Mouse (Mus musculus) spleen, adult 12 weeks (tissue): ENCODE data around the gene Gzf1.

Experiments
- DNase-seq: peaks from one replicate; pipeline ENCODE4 v3.0.0; 2022; ENCODE audit warnings: low spot score

Gzf1 gene

DNA sequence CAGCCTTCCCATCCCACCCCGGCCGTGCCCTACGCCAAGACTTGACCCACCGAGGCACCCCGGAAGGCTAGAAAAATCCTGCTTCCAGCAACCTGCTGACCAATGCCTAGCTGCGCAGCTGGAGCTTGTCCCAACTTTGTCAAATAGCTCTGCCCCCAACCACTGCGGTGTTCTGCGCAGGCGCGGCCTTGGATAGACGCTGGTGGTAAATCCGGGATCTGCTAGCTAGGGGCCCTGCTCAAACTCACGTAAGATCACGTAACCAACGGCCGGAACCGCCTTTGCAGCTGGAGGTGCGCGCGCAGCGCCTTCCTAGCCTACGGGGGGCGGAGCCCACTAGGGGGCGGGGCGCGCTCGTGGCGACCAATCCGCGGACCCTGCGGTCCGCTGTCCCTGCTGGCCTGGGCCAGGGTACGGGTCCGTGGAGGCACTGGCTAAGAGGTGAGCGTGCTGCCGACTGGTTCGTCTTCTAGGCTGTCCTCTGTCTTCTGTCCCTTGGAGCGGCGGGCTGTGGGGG is at the start of gene Gzf1:
Gene Gzf1 (plus strand): TSS at position 249 of the 517 bp plus-strand sequence.
- peak; percentile 96 for DNase-seq

DNA sequence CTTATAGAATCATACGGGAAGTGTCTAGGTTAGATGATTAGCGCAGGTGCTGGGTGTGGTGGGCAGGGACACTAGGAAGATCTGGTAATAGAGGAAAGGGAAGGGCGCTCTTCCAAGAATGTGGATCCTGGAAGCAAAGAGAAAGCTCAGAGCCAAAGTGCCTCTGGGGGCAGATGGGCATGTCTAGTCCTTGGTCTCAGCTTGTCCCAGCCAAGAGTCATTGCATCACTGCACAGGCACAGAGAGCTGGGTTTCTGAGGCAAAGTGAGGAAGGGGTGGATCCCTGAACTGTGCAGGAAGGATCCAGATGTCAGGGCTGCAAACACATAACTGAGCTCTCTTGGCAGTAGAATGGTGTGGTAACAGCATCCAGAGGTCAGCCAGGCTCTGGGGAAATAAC is 49.2 kb upstream of the Gzf1 start:
- no peak for DNase-seq

DNA sequence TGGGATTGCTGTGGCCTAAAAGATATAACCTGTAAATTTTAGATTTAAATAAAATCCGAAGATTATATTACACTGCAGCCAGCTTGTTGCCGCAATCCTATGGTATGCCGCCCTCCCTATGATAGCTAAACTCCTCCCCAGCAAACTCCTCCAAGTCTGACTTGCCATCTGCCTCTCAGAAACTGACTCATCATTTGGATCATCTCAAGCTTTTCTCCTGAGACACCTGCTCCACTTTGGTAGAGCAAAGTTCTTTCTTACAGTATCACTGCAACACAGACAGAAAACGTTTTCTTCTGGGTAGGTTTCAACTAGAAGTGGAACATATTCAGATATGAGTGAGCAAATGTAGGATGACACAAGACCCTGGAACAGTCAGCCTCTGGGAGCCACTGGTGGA is 46.4 kb upstream of the Gzf1 start:
- no peak for DNase-seq

DNA sequence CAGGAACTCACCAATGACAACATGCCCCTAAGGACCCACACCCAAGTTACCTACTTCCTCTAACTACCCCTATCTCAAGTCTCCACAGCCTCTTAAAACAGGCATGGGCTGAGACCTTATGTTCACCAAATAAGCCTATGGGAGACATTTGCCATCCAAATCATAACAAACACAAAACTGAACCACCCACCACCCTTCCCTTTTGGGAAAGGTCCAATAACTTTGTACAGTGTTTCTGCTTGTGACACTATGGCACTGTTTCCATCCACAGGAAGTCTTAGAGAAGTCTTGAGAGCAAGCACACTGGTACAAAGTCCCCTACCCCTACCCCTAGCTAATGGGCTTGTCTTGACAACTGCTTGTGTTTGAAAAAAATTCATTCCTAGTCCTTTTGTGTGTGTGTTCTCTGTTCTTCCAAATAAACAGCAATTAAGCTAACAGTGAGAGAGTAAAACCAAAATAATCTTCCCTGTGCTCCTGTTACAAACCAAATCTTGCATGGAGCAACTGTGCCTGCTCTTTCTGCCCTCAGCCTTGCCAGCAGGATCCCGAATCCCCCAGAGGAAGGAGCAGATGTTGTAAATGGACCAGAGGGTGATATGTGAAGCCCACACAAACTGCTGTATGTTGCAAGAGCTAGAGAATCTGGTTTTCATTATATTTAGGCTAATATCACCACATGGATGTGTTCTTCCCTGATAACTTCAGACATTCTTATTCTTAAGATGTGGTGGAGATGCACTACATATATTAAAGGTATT is 38.0 kb upstream of the Gzf1 start:
- no peak for DNase-seq

DNA sequence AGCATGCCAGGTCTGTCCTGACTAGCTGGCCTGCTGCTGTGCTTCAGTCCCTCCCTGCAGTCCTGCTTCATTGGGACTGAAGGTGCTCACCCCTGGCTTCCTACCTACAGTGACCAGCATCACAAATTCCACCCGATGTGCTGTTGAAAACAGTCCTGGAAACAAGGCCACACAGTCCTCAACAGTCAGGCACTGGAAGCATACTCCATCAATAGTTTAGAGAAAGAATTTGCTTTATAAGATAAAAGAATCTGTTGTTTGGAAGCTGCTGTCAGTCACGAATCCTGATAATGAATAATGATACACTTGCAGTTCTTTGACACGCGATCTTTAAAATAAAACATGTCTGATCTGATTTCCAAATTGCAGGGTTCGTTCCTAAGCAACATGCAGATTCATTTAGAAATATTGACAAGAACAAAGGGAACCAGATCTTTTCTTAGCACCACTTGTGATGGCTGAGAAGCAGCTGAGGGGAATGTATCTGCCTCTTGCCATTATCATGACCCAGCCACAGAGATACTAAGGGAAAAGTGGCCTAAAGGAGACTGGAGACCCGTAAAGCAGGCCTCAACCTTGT is 36.3 kb upstream of the Gzf1 start:
- no peak for DNase-seq

DNA sequence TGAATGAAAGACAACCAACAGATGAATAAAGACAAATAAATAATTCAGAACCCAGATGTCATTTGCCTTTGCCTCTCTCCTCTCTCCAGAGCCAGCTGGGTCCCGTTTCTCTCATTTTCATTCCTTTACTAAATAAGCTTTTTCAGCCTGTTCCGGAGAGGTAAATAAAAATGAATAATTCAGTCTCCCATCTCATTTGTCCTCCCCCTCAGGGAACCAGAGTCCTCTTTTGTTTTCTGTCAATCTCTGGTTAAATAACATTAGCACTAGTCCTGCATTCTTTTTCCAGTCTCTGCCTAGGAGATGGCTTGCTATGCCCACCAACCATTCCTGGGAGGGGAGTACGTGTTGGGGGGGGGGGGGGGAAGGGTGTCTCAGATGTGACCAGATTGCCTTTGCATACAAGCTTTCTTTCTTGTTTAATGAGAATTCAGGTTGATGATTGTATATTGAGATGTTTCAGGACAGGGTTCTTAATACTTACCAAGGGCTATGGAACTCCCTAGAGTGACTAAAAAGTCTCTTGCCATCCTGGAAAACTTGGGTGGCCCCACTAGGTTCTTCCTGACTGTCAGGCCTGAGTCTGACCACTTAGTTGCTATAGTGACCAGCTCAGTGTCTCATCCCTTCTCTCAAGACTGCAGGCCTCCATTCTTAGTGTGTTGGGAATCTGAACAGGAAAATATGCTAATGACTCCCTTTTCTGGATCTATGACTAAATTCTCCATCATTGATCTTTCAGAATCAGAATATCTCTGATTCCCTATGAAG is 30.1 kb upstream of the Gzf1 start:
- no peak for DNase-seq

DNA sequence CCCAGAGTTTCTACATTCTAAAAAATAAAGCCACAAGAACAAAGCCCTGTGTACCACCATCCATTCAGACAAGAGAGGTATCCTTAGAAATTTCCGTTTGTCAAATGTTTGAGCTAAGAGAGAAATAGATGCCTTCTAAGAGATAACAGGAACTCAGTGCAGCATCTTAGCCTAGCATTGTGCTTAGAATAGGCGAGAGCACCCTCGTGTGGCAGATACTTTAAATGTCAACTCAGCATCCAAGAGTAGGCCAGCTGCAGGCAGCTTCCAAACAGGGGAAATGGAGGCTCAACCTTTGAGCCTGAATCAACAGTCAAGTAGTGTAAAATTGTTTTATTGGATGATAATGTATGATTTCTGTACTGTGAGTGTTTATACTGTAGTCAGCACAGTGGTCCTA is 25.9 kb upstream of the Gzf1 start:
- DNase-seq = peak; percentile 8

DNA sequence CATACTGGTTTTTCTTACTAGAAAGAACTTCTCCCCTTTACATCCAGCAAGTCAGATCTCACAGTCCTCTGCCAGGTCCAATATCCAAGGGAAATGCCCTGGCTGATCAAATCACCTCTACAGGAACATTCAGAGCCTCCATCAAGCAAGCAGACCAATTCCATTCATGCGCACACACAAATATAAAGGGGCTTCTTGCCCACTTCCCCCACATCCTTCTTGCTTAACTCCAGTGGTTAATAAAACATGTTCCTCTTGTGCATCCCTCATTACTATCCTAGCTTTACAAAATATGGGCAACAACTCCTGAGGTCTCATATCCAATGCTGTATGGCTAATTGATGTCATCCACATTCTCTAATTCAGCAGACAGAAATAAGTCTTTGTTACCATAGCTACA is 17.4 kb upstream of the Gzf1 start:
- DNase-seq = no peak

DNA sequence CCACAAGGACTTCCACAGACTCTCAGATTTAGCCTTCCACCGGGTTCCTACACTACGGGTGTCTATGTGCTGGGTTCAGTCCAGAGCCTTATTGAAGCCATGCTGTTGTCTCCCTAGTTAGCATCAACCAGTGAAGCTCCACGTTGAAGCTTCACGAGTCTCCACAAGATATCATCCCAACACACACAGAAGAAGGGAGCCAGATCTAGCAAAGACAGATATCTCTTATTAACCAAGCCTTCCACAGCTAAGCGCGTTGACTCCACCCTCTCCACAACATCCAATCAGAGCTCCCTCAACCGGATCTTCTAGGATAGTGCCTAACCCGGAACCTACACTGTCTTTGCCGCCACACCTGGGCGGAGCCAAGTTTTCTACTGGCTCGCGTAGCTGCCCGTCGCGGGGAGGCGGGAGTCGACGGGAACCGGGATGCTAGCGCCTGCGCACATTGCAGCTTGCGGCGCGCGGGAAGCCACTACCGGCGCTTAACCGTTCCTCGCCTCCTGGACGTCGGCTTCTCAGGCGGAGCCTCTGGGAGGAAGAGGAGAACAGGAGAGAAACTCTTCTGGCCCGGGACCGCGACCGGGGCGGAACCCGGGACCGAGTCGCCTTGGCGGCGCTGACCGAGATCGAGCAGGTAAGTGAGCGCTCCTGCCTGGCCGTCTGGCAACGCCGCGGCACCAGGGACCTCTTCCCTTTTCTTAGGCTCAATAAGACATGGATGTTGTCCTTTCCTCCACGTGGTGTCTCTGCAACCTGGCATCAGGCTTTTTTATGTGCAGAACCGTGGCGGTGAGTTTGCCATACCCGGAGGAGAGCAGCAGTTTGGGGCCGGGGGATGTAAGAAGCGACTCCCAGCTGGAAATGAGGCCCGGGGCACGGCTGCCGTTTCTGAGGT is 8.4 kb upstream of the Gzf1 start, which contains the start of gene Nxt1:
Gene Nxt1 (plus strand): TSS at position 403 of the 898 bp plus-strand sequence.
- DNase-seq = peak; percentile 99

DNA sequence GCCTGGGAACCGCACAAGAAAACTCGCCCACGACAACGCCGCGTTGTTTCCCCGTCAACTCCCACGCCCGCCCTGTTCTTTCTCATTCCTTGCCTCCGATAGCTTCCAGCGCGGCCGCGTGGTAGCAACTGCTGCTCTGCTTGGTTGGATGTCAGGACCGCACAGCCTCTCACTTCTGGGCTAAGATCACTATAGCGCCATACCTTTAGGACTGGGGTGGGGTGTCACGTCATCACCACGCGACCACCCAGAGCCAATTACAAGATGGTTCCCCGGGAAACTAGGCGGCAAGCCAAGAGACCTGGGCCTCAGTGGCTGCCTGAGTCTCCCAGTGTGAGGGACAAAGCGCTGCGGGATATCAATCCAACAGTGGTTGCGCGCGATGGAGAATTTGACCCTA is 3.0 kb upstream of the Gzf1 start:
- DNase-seq = no peak

DNA sequence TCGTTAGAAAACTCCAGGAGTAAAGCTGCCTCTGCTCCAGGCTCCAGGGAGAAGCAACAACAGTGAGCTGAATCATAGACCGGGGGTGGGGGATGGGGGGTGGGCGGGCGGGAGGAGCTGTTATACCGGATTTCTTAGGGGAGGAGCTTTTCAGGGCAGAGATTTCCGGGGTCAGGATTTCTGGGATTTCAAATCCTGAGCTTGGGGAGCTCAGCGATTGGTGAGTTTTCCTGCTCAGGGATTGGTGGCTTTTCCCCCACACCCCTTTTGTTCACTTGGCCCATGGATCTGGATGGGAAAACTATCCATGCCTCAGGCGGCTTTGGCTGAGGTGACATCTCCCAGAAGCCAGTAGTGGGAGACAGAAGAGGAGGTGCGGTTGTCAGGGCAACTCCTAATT is 1.5 kb upstream of the Gzf1 start:
- no peak for DNase-seq

DNA sequence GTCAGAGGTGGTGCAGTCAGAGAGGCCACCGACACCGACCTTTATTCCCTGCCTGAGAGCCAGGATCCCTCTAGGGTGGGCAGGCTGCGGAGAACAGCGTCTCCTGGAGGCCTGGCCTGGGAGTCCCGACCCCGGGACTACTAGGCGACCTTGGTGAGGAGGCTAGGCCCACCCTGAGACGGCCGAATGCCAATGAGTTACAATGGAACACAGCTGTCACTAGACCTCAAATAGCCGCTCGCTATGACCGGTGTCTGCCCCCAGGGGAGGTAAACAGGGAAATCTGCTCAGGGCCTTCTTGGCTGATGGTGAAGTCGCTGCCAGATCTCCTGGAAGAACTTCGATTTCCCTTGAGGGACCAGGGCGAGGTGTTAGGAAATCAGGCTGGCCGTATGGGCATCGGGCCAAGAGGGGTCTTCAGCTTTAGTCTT is 653 bp downstream of the Gzf1 start:
- DNase-seq = no peak

DNA sequence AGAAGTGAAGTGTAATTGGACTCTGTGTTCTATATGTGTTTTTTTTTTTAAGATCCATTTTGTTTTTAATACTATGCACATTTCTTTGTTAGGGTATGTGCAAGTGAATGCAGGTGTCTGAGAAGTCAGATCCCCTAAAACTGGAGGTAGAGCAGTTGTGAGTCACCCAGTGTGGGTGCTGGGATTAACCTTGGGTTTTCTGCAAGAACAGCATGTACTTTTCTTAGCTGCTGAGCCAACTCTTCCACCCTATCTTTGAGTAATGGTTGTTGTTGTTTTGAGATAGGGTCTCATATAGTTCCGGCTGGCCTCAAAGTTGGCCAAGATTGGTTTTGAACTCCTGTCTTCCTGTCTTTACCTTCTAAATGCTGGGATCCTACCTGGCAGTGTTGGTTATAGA is 2.2 kb downstream of the Gzf1 start:
- no peak for DNase-seq

DNA sequence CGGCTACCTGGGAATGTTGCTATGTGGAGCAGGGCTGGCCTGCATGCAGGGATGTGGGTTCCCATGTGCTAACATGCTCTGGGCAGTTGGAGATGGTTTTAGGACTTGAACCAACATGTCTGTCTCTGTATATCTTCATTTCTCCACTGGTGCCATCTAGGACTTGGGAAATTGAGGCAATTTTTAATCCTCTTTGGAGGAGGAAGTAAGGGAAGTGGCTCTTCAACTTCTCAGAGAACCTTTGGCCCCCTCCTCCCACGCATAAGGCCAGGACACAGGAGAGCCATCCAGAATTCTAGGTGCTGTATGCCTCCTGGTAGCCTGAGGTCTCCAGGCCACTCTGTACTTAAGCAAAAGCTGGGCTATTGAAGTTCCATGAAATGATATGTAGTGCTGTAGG is 4.1 kb downstream of the Gzf1 start:
- no peak for DNase-seq

DNA sequence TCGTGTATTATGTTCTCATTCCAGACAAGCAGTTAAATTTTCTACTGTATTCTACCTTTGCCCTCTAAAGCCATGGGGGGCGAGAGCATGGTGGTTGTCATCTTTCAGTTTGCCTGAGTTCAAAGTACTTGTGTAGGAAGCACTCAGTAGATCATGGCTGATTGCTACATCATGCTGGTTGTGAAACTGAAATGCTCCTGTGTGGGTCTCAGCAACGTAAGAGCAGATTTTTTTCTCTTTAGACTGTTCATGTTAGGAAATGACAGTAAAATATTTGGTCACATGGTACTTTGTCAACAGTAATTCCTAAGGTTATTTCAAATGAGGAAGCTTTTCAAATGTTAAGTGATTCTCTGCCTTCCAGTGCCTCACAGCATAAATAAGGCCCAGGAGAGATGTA is 4.9 kb downstream of the Gzf1 start:
- no peak for DNase-seq

DNA sequence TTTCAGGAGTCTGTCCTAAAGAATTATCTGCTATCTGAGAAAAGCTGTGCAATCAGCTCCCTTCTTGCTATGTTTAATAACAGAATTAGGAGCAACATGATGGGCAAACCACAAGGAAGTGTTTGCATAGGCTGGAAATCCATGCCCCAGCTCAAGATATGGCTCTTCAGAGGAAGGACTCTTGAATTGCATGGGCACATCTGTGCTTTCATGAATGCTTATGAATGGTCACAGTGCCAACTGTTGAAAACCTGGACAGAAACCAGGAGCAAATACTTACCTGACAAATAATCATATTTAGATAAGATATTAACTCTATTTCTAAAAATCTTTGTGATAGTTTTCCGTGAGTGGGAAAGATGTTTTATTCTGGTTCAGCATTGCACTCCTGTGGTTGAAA is 6.0 kb downstream of the Gzf1 start:
- DNase-seq = no peak

DNA sequence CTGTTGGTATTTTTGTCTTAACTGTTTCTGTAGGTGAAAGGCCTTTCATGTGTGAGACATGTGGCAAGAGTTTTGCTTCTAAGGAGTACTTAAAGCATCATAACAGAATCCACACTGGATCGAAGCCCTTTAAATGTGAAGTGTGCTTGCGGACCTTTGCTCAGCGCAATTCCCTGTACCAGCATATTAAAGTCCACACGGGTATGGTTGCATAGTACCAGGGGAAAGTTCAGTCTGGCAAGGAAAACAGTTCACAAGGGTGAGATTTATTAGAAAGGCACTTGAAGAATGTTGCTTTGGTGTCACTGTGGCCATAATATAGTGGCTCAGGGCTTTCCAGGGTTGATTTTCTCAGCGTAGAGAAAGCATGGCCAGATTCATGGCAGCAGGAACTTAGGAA is 7.1 kb downstream of the Gzf1 start:
- DNase-seq = no peak

DNA sequence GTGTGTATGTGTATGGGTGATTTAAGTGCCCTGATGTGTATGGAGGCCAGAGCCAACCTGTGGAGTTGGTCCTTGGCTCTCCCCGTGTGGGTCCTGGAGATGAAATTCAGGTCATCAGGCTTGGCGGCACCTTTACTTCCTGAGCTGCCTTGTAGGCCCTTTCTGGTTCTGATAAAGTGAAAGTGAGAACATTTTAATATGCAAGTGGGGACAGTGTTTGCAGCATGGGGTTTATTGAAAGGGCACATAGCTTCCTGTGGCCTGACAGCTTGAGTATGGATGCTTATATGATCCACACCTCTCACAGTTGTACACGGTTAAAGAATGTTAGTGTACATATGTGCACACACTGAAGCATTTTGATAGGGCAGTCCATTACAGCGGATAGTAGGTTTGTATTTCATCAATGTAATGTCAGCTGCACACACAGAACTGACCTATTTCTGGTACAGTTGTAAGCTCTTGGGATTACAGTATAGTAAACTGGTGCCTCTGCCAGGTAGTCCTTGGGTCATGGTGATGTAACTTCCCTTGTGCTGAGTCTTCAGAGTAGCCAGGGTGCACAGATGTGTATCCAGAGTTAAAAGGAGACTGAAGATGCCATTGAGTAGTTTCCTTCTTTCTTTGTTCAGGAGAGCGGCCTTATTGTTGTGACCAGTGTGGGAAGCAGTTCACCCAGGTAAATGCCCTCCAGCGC is 8.8 kb downstream of the Gzf1 start:
- DNase-seq = no peak

DNA sequence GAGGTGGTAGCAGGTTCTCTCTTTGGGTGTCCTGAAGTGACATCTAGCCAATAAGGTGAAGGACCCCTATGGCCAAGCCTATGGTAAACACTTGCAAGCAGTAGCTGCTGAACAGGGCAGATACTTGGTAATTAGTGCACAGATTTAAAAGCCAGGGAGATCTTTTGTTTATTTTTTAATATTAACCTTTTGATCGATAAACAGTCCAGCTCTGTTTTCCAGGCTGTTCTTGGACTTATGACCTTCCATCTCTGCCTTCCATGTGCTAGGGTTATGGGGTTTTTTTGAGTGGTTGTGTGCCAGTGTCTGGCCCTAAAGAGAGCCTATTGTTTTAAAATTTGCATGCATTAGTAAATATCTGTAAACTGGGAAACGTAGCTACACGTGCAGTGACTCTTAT is 9.5 kb downstream of the Gzf1 start:
- DNase-seq = no peak

DNA sequence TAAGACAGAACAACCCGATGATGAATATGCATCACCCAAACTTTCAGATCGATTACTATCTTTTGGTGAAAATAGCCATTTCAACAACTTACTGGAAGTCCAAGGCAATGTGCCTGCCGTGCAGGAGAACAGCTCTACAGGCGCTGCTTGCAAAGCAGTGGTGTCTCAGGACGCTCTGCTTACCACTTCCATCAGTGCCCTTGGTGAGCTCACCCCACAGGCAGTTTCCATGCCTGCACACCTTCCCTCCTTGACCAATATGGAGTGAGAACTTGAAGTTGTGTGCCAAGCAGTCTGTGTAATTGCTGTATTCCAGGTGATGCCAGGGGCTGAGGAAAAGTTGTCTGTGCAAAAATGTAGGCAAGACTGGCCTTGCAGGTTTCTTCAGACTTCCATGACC is 10.0 kb downstream of the Gzf1 start:
- no peak for DNase-seq

DNA sequence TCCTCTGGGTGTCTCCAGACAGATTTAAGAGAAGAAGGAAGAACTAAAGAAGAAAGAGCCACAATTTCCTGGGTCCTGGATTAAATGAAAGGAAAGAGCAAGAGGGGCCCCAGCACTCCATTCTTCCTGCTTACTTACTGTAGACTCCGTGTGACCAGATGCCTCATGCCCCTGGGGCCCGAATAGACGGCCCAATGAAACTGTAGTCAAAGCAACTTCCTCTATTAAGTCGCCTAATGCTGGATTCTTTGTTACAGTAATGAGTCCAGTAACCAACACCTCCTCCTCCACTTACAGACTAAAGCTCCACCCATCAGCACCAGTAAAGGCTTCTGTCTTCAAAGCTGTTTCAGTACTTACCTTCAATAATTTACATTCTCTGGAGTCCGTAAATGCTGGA is 17.7 kb downstream of the Gzf1 start:
- no peak for DNase-seq
